Mouse (Mus musculus) bone marrow macrophage, adult 2 months (primary cell): ENCODE measurements around the gene Gm4340.
"Not testable (repeated sequence)": the region's sequence is repeated elsewhere in the genome, so short reads cannot be mapped to it uniquely, and the experiment has no call there.

Experiments used
- CTCF ChIP-seq: IDR thresholded peaks from 2 replicates; pipeline ENCODE4 v1.5.1; 2012; ENCODE audit warnings: low read depth, mild to moderate bottlenecking, low read length, moderate library complexity
- POLR2A ChIP-seq: IDR thresholded peaks from 2 replicates; pipeline ENCODE4 v1.6.1; 2012; ENCODE audit warnings: mild to moderate bottlenecking, low read depth, low read length, borderline replicate concordance

GRCm38 (mm10) chr10:104185233-104185632, 8.6 kb upstream of the Gm4340 start, which contains the start of gene Gm20765:
- TF ChIP-seq CTCF, POLR2A: not testable (repeated sequence)
